Mouse (Mus musculus): Measurements from ENCODE around the gene Mtmr2. TPM values are rescaled to one million over a fixed set of nuclear protein-coding genes. Genes with fewer than 3 reads are reported as not detected.
A peak's percentile ranks its signal among the peaks of the same experiment; 100 is the strongest.

The Mtmr2 gene
- polyA plus RNA-seq, 1 experiment from 2014 or later, result 64.9 TPM

- no peak overlapping the region for H3K4me3 ChIP-seq (ENCODE audit: low read depth, low read length)
- H3K4me2 ChIP-seq (ENCODE audit: low read depth, low read length), result no peak overlapping the region
- no peak overlapping the region for H3K27ac ChIP-seq (replicated peaks; ENCODE audit: low read depth, low read length)
- H3K4me1 ChIP-seq (ENCODE audit: control insufficient read depth, insufficient read depth, low read length), result peaks cover 10% of the 10 kb centered on the region
- DNase-seq (ENCODE audit: low spot score) (no peak), ATAC-seq (ENCODE audit: low read depth) (no peak)
- H3K9me3 ChIP-seq (ENCODE audit: control insufficient read depth, low read length), result no peaks in the 10 kb centered on the region
- H3K36me3 ChIP-seq (ENCODE audit: control insufficient read depth, insufficient read depth, low read length), result peaks cover 58% of the 10 kb centered on the region
- WGBS, result 91% methylated on average over 3 of the region's 3 CpGs
- no peaks in the 10 kb centered on the region for H3K27me3 ChIP-seq (replicated peaks; ENCODE audit: control insufficient read depth, insufficient read depth, low read length)
- H3K9ac ChIP-seq (ENCODE audit: low read depth, low read length), result no peak overlapping the region
Measured at GRCm38 (mm10) chr9:13820774-13821173, 72.6 kb downstream of the Mtmr2 start.

GRCm38 (mm10) chr9:13825896-13826295, 77.7 kb downstream of the Mtmr2 start:
- 3% methylated on average over 8 of the region's 8 CpGs for WGBS
- no peak for DNase-seq (ENCODE audit: low spot score)
- Histone ChIP-seq H3K4me2 (ENCODE audit: low read depth, low read length) (peak overlapping the region; percentile 89), H3K9me3 (ENCODE audit: control insufficient read depth, low read length) (no peaks in the 10 kb centered on the region), H3K9ac (ENCODE audit: low read depth, low read length) (peak overlapping the region; percentile 94), H3K4me3 (ENCODE audit: low read depth, low read length) (peak overlapping the region; percentile 85), H3K27me3 (replicated peaks; ENCODE audit: control insufficient read depth, insufficient read depth, low read length) (no peaks in the 10 kb centered on the region), H3K36me3 (ENCODE audit: control insufficient read depth, insufficient read depth, low read length) (peaks cover 19% of the 10 kb centered on the region), H3K27ac (replicated peaks; ENCODE audit: low read depth, low read length) (peak overlapping the region; percentile 99), H3K4me1 (ENCODE audit: control insufficient read depth, insufficient read depth, low read length) (peaks cover 19% of the 10 kb centered on the region)
- no peak for ATAC-seq (ENCODE audit: low read depth)

- Histone ChIP-seq H3K9ac (ENCODE audit: low read depth, low read length) (peak overlapping the region; percentile 94), H3K4me3 (ENCODE audit: low read depth, low read length) (peak overlapping the region; percentile 85), H3K36me3 (ENCODE audit: control insufficient read depth, insufficient read depth, low read length) (peaks cover 19% of the 10 kb centered on the region), H3K9me3 (ENCODE audit: control insufficient read depth, low read length) (no peaks in the 10 kb centered on the region), H3K27me3 (replicated peaks; ENCODE audit: control insufficient read depth, insufficient read depth, low read length) (no peaks in the 10 kb centered on the region), H3K4me2 (ENCODE audit: low read depth, low read length) (peak overlapping the region; percentile 89), H3K4me1 (ENCODE audit: control insufficient read depth, insufficient read depth, low read length) (peaks cover 19% of the 10 kb centered on the region), H3K27ac (replicated peaks; ENCODE audit: low read depth, low read length) (peak overlapping the region; percentile 99)
- under 1% methylated on average over 20 of the region's 31 CpGs for WGBS
- peak; percentile 13 for ATAC-seq (ENCODE audit: low read depth)
- DNase-seq (ENCODE audit: low spot score), result peak; percentile 78
Measured at GRCm38 (mm10) chr9:13826391-13826805, 78.2 kb downstream of the Mtmr2 start.

GRCm38 (mm10) chr9:13826832-13827405, 78.7 kb downstream of the Mtmr2 start, which contains the start of gene Cep57:
Cep57 (minus strand) TSS chr9:13827107.
- 0% methylated on average over 38 of the region's 44 CpGs for WGBS
- Histone ChIP-seq H3K4me2 (ENCODE audit: low read depth, low read length) (peak within 1 kb of the TSS; percentile 90), H3K4me1 (ENCODE audit: control insufficient read depth, insufficient read depth, low read length) (peaks cover 19% of the 10 kb centered on the region), H3K9me3 (ENCODE audit: control insufficient read depth, low read length) (no peaks in the 10 kb centered on the region), H3K36me3 (ENCODE audit: control insufficient read depth, insufficient read depth, low read length) (peaks cover 23% of the 10 kb centered on the region), H3K9ac (ENCODE audit: low read depth, low read length) (peak within 1 kb of the TSS; percentile 94), H3K27ac (replicated peaks; ENCODE audit: low read depth, low read length) (peak within 1 kb of the TSS; percentile 99), H3K27me3 (replicated peaks; ENCODE audit: control insufficient read depth, insufficient read depth, low read length) (no peaks in the 10 kb centered on the region), H3K4me3 (ENCODE audit: low read depth, low read length) (peak within 1 kb of the TSS; percentile 85)
- DNase-seq (ENCODE audit: low spot score) (peak; percentile 100), ATAC-seq (ENCODE audit: low read depth) (peak; percentile 92)

GRCm38 (mm10) chr9:13827406-13828086, 79.3 kb downstream of the Mtmr2 start, which contains the start of gene Fam76b:
Fam76b (plus strand) TSS chr9:13827716.
- Histone ChIP-seq H3K4me1 (ENCODE audit: control insufficient read depth, insufficient read depth, low read length) (peaks cover 19% of the 10 kb centered on the region), H3K36me3 (ENCODE audit: control insufficient read depth, insufficient read depth, low read length) (peaks cover 25% of the 10 kb centered on the region), H3K4me2 (ENCODE audit: low read depth, low read length) (peak within 1 kb of the TSS; percentile 90), H3K9me3 (ENCODE audit: control insufficient read depth, low read length) (no peaks in the 10 kb centered on the region), H3K27me3 (replicated peaks; ENCODE audit: control insufficient read depth, insufficient read depth, low read length) (no peaks in the 10 kb centered on the region), H3K27ac (replicated peaks; ENCODE audit: low read depth, low read length) (peak within 1 kb of the TSS; percentile 99), H3K9ac (ENCODE audit: low read depth, low read length) (peak within 1 kb of the TSS; percentile 94), H3K4me3 (ENCODE audit: low read depth, low read length) (peak within 1 kb of the TSS; percentile 85)
- DNase-seq (ENCODE audit: low spot score), result peak; percentile 100
- peak; percentile 95 for ATAC-seq (ENCODE audit: low read depth)
- 0% methylated on average over 49 of the region's 67 CpGs for WGBS

GRCm38 (mm10) chr9:13828087-13828441, 79.9 kb downstream of the Mtmr2 start:
- ATAC-seq (ENCODE audit: low read depth), result peak; percentile 9; the same call in 1 of the 2 replicates
- peaks cover 19% of the 10 kb centered on the region for H3K4me1 ChIP-seq (ENCODE audit: control insufficient read depth, insufficient read depth, low read length)

GRCm38 (mm10) chr9:13835256-13835655, 87.0 kb downstream of the Mtmr2 start:
- DNase-seq (ENCODE audit: low spot score) (no peak), ATAC-seq (ENCODE audit: low read depth) (no peak)
- no peaks in the 10 kb centered on the region for H3K27me3 ChIP-seq (replicated peaks; ENCODE audit: control insufficient read depth, insufficient read depth, low read length)
- 87% methylated on average over 3 of the region's 3 CpGs for WGBS
- no peak overlapping the region for H3K9ac ChIP-seq (ENCODE audit: low read depth, low read length)
- H3K4me1 ChIP-seq (ENCODE audit: control insufficient read depth, insufficient read depth, low read length), result no peaks in the 10 kb centered on the region
- no peak overlapping the region for H3K27ac ChIP-seq (replicated peaks; ENCODE audit: low read depth, low read length)
- H3K9me3 ChIP-seq (ENCODE audit: control insufficient read depth, low read length), result no peaks in the 10 kb centered on the region
- H3K36me3 ChIP-seq (ENCODE audit: control insufficient read depth, insufficient read depth, low read length), result peaks cover 92% of the 10 kb centered on the region
- H3K4me2 ChIP-seq (ENCODE audit: low read depth, low read length), result no peak overlapping the region
- H3K4me3 ChIP-seq (ENCODE audit: low read depth, low read length), result no peak overlapping the region

More at GRCm38 (mm10) chr9:13828087-13828441, 79.9 kb downstream of the Mtmr2 start:
- peak overlapping the region; percentile 97 for H3K27ac ChIP-seq (replicated peaks; ENCODE audit: low read depth, low read length)
- H3K36me3 ChIP-seq (ENCODE audit: control insufficient read depth, insufficient read depth, low read length), result peaks cover 26% of the 10 kb centered on the region
- WGBS, result 0% methylated on average over 14 of the region's 23 CpGs
- no peaks in the 10 kb centered on the region for H3K27me3 ChIP-seq (replicated peaks; ENCODE audit: control insufficient read depth, insufficient read depth, low read length)
- H3K9ac ChIP-seq (ENCODE audit: low read depth, low read length), result peak overlapping the region; percentile 94
- no peaks in the 10 kb centered on the region for H3K9me3 ChIP-seq (ENCODE audit: control insufficient read depth, low read length)
- H3K4me2 ChIP-seq (ENCODE audit: low read depth, low read length), result peak overlapping the region; percentile 90
- peak; percentile 68 for DNase-seq (ENCODE audit: low spot score)
- H3K4me3 ChIP-seq (ENCODE audit: low read depth, low read length), result peak overlapping the region; percentile 85

- no peak for ATAC-seq (ENCODE audit: low read depth)
- Histone ChIP-seq H3K4me1 (ENCODE audit: control insufficient read depth, insufficient read depth, low read length) (no peaks in the 10 kb centered on the region), H3K4me2 (ENCODE audit: low read depth, low read length) (no peak overlapping the region), H3K9ac (ENCODE audit: low read depth, low read length) (no peak overlapping the region), H3K36me3 (ENCODE audit: control insufficient read depth, insufficient read depth, low read length) (peaks cover 93% of the 10 kb centered on the region), H3K27ac (replicated peaks; ENCODE audit: low read depth, low read length) (no peak overlapping the region), H3K4me3 (ENCODE audit: low read depth, low read length) (no peak overlapping the region), H3K9me3 (ENCODE audit: control insufficient read depth, low read length) (no peaks in the 10 kb centered on the region), H3K27me3 (replicated peaks; ENCODE audit: control insufficient read depth, insufficient read depth, low read length) (no peaks in the 10 kb centered on the region)
- WGBS, result 84% methylated on average over 2 of the region's 2 CpGs
- DNase-seq (ENCODE audit: low spot score), result no peak
Measured at GRCm38 (mm10) chr9:13836726-13837125, 88.5 kb downstream of the Mtmr2 start.
